Mouse (Mus musculus) right cerebral cortex, postnatal 25 days (tissue): ENCODE results near the gene Hipk3.

ENCODE experiments used
- DNase-seq: peaks from one replicate; pipeline ENCODE4 v3.0.0; 2022

Hipk3 gene

GRCm38 (mm10) chr2:104410963-104411545 lies 83.2 kb downstream of the Hipk3 start, which contains the start of gene D430041D05Rik:
Gene D430041D05Rik (minus strand): TSS chr2:104411013.
- no peak for DNase-seq

- DNase-seq, result peak; percentile 64
Observed at GRCm38 (mm10) chr2:104409851-104410821, 84.1 kb downstream of the Hipk3 start.

GRCm38 (mm10) chr2:104408351-104408750 lies 85.9 kb downstream of the Hipk3 start:
- DNase-seq, result no peak

GRCm38 (mm10) chr2:104407913-104408312 lies 86.3 kb downstream of the Hipk3 start:
- no peak for DNase-seq

- no peak for DNase-seq
Observed at GRCm38 (mm10) chr2:104404036-104404435, 90.2 kb downstream of the Hipk3 start.

- no peak for DNase-seq
Observed at GRCm38 (mm10) chr2:104398651-104399290, 95.5 kb downstream of the Hipk3 start.

GRCm38 (mm10) chr2:104395961-104396360 lies 98.3 kb downstream of the Hipk3 start:
- DNase-seq, result no peak

- no peak for DNase-seq
Observed at GRCm38 (mm10) chr2:104394769-104395168, 99.5 kb downstream of the Hipk3 start.

- DNase-seq, result no peak
Observed at GRCm38 (mm10) chr2:104392700-104393312, 101.4 kb downstream of the Hipk3 start.

GRCm38 (mm10) chr2:104389231-104389630 lies 105.0 kb downstream of the Hipk3 start:
- no peak for DNase-seq

GRCm38 (mm10) chr2:104385941-104386340 lies 108.3 kb downstream of the Hipk3 start:
- no peak for DNase-seq

GRCm38 (mm10) chr2:104383589-104383988 lies 110.7 kb downstream of the Hipk3 start:
- DNase-seq, result no peak

- no peak for DNase-seq
Observed at GRCm38 (mm10) chr2:104382813-104383212, 111.4 kb downstream of the Hipk3 start.

- no peak for DNase-seq
Observed at GRCm38 (mm10) chr2:104379304-104379703, 114.9 kb downstream of the Hipk3 start.

GRCm38 (mm10) chr2:104378791-104379190 lies 115.5 kb downstream of the Hipk3 start:
- DNase-seq, result no peak

- DNase-seq, result no peak
Observed at GRCm38 (mm10) chr2:104377990-104378389, 116.3 kb downstream of the Hipk3 start.
